Mouse (Mus musculus) neutrophil, adult 83 days (primary cell): ENCODE results near the gene Gm47791. TPM values are rescaled to one million over a fixed set of nuclear protein-coding genes. Genes with fewer than 3 reads are reported as not detected.

Source experiments
- total RNA-seq, 2 experiments: library from RNA; stranded (reverse); gene quantifications; one replicate each; pipeline ENCODE4 v1.2.4; 2023

Gene Gm47791
- total RNA-seq, result not detected

DNA sequence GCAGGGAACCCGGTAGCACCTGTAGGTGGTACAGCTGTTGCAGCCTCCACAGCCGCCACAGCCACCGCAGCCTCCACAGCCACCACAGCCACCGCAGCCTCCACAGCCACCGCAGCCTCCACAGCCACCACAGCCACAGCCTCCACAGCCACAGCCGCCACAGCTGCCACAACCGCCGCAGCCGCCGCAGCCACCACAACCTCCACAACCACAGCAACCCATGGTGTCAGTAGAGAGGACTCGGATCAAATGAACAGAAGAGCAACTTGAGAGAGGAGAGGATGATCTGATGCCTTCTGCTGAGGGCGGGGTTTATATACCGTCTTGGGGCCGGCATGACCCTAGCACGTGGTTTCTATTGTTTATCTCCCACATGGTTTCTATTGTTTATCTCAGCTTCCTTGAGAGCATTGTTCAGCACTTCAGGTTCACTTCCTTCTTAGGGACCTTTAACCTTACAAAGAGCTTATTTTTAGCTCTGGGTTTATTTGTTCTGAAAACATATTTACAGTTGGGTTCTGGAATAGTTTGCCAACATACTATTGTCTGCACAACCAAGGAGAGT is at the start of gene Gm47791:
Gene Gm47791 (minus strand): TSS at position 222 of the 565 bp plus-strand sequence.

DNA sequence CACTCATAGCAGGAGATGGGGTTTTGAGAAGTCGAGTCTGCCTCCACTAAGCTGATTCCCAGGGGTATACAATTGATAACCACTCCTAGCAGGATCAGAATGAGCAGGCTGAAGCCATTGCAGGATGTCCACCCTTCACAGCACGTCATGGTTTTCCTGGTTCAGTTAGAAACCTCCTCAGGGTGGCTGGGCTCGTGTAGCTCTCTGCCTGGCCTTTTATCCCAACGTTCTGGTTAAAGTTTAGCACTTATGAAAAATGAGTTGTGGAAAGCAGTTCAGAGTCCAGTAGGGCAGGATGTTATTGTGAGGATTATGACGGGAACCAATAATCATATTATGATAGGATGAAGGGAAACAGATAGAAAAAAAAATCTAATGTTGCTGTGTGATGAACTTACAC is 2.8 kb downstream of the Gm47791 start, which contains the start of gene Tm4sf20:
Gene Tm4sf20 (minus strand): TSS at position 193 of the 400 bp plus-strand sequence.

DNA sequence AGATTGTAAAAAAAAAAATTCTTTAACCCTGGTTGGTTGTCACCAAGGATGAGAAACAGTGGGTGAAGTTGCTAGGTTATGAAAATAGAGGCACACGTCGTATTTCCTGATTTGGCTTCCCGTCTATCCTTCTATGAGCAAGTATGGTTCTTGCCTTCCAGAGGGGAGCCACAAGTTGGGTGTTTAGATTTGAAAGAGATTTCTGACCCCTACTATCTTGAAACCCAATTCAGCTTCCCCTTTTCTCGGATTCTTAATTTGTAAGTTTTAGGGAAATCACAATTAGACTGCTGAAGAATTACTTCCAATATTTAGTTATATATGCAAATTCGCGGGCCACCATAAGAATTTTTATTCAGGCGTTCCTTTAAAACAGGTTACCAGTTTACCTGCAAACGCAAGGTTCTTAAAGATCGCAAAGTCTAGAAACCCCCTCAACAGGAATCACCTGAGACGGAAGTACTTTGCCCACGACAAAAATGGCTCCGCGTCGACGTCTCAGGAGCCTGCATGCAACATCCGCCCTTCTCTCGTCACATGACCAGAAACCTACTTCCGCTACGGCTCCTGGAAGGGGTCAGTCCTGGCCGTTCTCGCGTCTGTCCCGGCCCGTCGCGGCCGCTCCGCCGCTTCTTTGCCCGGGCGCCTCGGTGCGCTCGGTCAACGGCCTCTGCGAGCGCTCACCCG is 46.6 kb downstream of the Gm47791 start, which contains the start of gene Mff:
Gene Mff (plus strand): TSS at position 552 of the 687 bp plus-strand sequence.

Other genes starting within 250 kb of the Gm47791 start
- not detected for gene Col4a4, start 184.4 kb downstream of the Gm47791 start, total RNA-seq
- not detected for gene Col4a3, start 184.3 kb downstream of the Gm47791 start, total RNA-seq
- 100 to 1,000 TPM; 101 to 108 TPM for gene Mff, start 46.4 kb downstream of the Gm47791 start, total RNA-seq
- gene Tm4sf20, start 2.8 kb downstream of the Gm47791 start, total RNA-seq, result not detected
- 10 to 100 TPM; 48.0 to 50.7 TPM for gene Agfg1, start 68.2 kb upstream of the Gm47791 start, total RNA-seq
- gene A030005L19Rik, start 142.1 kb upstream of the Gm47791 start, total RNA-seq, result not detected
- gene A030014E15Rik, start 153.7 kb upstream of the Gm47791 start, total RNA-seq, result not detected
- gene Gm6217, start 160.2 kb upstream of the Gm47791 start, total RNA-seq, result not detected
- not detected for gene A030003K21Rik, start 172.1 kb upstream of the Gm47791 start, total RNA-seq
- gene Gm7544, start 184.8 kb upstream of the Gm47791 start, total RNA-seq, result not detected
- not detected for gene Gm47955, start 189.0 kb upstream of the Gm47791 start, total RNA-seq
- gene Gm47959, start 229.3 kb upstream of the Gm47791 start, total RNA-seq, result not detected